Mouse (Mus musculus) midbrain, embryonic 15.5 days (tissue): ENCODE results near the gene Ptpn13. TPM values are rescaled to one million over a fixed set of nuclear protein-coding genes. Genes with fewer than 3 reads are reported as not detected.

Experiments used
- polyA plus RNA-seq: library from polyadenylated mRNA; unstranded; fragments of >200 nt; fragmentation: Nextera tagmentation; extraction: Ambion mirVana; gene quantifications from 2 replicates; pipeline ENCODE4 v1.2.1, GENCODE M21; 2015

Ptpn13 gene
- polyA plus RNA-seq, 1 experiment from 2014 or later = 5.9 TPM

Other genes with a start within 250 kb of the Ptpn13 start
- 111 and 135 TPM in 2 replicates for gene Mapk10, start 213.9 kb upstream of the Ptpn13 start, polyA plus RNA-seq
- 0.13 TPM in 2 replicates for gene Slc10a6, start 204.2 kb downstream of the Ptpn13 start, polyA plus RNA-seq
- 0.17 and 0.93 TPM in 2 replicates for gene 1700016H13Rik, start 230.8 kb downstream of the Ptpn13 start, polyA plus RNA-seq